Mouse (Mus musculus): ENCODE measurements around the gene Crisp2.
"Not testable (repeated sequence)": the region's sequence is repeated elsewhere in the genome, so short reads cannot be mapped to it uniquely, and the experiment has no call there.

Gene Crisp2

GRCm38 (mm10) chr17:40806953-40807572 lies at the start of gene Crisp2:
Gene Crisp2, minus strand, starts transcription at chr17:40807003.
- no peak for DNase-seq (ENCODE audit: low spot score in 2 of 2)

- no peak for DNase-seq (ENCODE audit: low spot score in 2 of 2)
These were observed 48.3 kb upstream of the Crisp2 start for GRCm38 (mm10) chr17:40855065-40855464.

DNA sequence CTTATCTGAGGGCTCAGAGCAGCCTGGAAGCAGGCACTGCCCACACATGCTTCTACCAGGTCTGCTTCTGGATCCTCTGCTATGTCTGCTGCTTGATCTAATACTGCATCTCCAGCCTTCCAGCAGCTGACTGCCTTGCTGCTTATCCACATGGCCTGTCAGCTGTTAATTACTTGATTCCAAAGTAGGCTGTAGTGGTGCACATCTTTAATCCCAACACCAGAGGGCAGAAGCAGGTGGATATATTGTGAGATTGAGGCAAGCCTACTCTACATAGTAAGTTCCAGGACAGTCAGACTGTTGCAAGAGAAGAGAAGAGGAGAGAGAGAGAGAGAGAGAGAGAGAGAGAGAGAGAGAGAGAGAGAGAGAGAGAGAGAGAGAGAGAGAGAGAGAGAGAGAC lies 30.5 kb upstream of the Crisp2 start:
- peak; percentile 16 to 19 for DNase-seq (ENCODE audit: low spot score in 2 of 2)

DNA sequence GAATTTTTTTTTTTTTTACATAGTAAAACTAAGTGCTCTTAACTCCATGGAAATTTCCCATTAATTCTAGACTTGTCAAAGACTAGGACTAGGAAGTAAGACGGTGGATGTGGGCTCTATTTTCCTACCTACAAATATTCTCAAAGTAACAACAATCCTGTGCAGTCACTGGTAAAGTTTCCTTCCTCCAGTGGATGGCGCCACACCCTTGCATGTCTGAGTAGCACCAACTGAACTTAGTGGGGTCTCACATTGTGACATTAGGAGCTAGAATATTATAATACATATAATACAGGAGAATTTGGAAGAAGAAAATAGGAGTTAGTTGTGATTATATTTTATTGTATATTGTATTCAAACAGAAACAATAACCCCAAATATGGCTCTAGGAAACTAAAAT lies 25.1 kb upstream of the Crisp2 start:
- no peak for DNase-seq (ENCODE audit: low spot score in 2 of 2)

GRCm38 (mm10) chr17:40824549-40824948 lies 17.7 kb upstream of the Crisp2 start:
- peak in 1 of 2 experiments; percentile 23 for DNase-seq (ENCODE audit: low spot score in 2 of 2)

DNA sequence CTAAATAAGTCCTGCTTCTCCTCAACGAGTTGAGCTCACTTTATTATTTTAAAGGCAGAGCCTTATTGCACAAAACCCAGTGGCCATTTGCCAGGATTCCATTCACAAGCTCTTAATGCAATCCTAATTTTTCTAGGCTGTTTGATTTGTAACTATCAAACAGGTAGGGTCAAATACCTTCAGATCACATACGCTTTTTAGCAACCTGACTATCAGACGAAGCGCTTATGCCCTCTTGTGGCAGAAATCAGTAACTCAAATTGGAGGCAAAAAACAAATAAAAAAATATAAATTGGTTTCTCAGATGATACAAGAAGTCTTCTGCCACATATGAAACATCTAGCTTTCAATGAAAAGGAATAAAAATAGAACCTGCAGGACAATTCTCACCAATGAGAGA lies 17.0 kb upstream of the Crisp2 start:
- DNase-seq (ENCODE audit: low spot score in 2 of 2), result peak in 1 of 2 experiments; percentile 16

DNA sequence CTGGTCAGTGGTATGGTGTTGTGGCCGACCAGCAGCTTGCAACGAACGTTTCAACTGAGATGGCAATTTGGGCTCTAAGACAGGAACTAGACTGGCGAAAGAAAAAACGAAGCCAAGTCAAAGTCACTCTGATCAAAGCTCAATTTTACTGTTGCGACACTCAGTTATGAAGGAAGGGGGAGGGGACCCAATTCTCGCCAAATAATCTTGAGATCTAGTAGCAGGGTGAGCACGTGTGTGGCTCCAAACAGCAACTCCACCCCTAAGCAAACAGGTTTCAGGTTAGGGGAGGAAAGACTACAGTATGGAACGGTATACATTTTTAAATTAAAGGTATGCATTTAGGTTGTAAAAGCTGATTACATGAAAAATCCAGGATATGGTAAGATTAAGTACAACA lies 14.7 kb upstream of the Crisp2 start:
- DNase-seq (ENCODE audit: low spot score in 2 of 2), result no peak

- DNase-seq (ENCODE audit: low spot score in 2 of 2), result no peak
These were observed 10.6 kb upstream of the Crisp2 start for GRCm38 (mm10) chr17:40817340-40817943.

DNA sequence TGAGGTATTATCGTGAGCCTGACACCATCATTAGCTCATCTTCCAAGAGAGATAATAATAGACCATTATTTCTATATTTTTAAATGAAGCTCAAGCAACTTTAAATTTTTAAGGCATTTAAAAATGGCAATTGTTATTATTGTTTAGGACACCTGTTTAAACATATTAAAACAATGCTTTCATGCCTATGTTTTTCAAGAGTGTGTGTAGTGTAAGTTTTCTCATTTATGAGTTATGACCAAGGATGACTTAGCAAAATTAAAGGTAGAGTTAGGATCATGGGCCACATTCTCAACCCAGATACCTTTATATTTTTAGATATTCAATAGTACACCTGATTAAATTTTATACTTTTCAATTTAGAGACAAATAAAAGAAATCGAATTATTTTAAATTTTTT lies 5.5 kb upstream of the Crisp2 start:
- no peak for DNase-seq (ENCODE audit: low spot score in 2 of 2)

DNA sequence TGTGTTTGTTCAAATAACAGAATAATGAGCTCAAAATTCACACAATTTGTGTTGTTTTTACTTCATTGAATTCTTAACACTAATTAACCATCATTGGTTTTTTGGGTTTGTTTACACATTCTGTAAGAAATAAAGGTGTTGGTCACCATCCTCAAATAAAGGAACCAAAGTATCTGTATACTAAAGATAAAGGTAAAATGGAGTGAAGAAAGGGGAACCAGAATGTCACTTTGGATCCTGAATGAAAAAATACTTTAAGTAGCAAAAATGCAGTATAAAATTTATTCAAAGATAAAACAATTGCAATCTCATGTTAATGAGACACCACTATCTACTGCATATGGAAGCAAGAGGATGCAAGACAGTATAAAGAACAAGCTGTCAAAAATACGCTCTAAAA lies 4.8 kb upstream of the Crisp2 start:
- DNase-seq (ENCODE audit: low spot score in 2 of 2), result no peak

DNA sequence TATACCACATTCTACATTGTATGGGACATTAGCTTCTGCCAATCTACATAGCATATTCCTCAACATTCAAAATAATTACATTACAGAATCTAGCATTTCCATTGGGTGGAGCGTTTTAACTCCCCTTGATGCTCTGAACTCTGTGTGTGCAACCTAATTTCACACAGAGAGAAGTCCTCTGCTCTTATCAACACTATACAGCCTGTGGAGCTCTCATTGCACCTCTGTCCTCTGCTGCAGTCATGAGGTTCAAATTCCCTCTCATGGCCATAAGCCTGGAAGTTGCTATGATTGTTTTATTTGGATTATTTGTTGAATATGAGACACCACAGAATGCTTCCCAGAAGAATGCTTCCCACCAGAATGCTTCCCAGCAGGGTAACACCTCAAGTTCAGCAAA lies 4.1 kb upstream of the Crisp2 start, which contains the start of gene Rhag:
Rhag (plus strand) TSS at position 193 of the 400 bp plus-strand sequence.
- no peak for DNase-seq (ENCODE audit: low spot score in 2 of 2)

DNA sequence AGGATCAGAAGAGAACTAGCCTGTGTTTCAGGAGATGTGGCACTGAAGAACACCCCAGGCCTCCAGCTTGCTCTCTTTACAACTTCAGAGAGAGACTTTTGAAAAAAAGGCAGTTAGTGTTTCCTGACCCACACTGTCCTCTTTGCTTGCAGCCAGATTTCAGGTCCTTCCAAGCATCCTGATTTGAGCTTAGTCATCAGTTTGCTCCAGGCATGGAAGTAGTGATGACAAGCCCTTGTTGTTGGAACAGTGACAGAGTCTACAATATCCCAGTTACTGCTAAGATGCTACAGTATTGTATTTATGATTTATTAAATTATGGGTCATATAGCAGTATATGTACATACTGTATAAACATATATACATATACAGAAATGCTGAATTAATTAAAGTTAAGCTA lies 1.3 kb upstream of the Crisp2 start:
- DNase-seq (ENCODE audit: low spot score in 2 of 2), result no peak

DNA sequence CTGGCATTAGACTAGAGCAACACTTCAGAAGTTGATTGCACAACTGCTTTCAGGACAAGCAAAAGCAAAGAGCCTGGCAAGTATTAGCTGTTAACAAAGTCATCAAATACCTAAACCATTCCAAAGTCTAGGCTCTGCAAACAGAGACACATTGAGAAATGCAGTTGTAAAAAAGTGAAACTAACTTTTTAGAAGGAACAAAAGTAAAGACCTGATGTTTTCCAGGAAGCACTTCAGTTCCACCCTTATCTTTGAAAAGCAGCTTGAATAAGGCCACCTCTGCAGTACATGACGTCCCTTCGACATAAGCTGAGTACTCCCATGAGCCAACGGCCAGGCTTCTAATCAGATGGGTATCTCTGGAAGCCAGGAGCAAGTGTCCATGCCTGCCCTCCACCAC lies 253 bp downstream of the Crisp2 start:
- DNase-seq (ENCODE audit: low spot score in 2 of 2), result no peak

DNA sequence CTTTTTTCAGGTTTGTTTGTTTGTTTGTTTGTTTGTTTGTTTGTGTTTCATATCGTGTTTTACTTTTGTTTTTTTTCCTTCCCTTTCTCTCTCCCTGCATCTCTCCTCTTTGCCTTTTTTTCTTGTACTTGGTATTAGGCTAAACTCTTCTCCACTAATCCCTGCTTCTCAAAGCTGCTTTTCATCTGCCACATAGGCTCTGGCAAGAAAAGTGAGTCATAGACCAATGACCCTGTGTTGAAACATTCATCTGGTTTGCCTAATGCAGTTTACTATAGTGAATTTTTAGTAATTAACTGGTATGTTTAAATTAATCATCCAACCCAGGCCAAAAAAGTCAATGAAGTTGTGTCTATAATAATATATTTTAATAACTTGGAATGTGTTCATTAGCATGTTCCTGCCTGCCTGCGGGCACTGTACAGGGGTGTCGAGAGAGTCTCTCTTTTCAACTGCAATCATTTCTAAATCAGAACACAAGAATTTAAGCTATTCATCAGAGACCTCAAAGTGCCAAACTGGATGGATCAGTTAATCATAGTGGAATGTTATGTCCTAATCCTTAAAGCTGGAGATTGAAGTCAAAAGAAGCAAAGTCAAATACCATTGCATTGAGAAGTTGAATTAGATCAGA lies 4.0 kb downstream of the Crisp2 start:
- DNase-seq (ENCODE audit: low spot score in 2 of 2), result no peak

DNA sequence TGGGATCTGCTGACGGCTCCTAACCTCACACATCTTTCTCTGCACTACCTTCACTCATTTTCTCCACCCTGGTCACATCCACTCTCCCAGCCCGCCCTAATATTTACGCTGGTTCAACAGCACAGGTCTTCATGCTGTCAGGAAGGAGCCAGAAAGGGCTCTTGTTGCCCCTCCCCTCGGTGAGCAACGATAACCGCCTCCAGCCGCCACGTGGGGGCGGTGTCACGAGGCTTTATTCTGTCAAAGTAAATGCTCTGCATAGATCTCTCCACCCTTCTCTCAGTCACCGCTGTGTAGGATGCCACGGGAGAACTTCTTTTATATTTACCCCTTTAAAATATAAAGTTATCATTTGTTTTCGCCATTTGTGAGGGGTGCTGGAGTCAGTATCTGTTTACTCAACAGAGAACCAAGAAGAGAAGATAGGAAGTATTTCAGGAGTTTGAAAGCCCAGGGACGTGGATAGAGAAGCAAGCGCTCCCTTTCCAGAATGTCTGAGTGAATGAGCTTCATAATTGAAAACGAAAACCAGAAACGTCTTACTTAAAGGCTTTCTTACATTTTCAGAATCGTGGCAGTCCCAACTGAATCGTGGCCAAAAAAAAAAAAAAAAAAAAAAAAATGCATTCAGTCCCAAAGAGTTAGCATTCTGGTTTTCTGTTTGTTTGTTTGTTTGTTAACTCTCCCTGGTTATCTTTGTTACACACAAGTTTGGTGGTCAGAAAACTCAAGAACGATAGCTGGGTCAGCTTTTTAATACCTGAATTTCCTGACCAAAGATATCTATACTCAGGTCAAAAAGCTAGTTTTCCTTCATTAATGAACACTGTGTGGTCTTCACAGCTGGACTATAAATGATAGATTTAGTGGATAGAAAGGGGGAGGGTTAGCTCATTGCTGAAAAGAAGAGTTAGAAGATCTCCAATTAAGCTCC lies 12.6 kb downstream of the Crisp2 start:
- DNase-seq (ENCODE audit: low spot score in 2 of 2), result no peak

GRCm38 (mm10) chr17:40789877-40790276 lies 16.9 kb downstream of the Crisp2 start:
- DNase-seq (ENCODE audit: low spot score in 2 of 2), result no peak

- DNase-seq (ENCODE audit: low spot score in 2 of 2), result no peak
These were observed 39.7 kb downstream of the Crisp2 start for GRCm38 (mm10) chr17:40767120-40767519.

DNA sequence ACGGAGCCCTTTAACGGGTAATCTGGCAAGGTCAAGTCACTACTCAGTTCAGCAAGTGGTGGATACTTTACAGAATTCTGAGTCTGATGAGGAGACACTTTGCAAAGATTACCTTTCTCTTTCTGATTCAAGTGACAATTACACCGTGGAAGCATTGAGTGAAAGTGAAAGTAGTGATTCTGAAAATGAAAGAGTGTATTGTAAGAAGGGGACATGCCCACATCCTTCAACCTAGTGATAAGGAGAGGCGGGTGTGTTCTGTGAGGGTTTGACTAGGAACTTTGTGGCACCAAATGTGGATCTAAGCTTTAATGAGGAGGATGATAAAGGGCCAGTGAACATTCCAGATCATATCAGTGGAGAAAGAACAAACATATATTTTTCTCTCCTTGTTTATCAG lies 43.1 kb downstream of the Crisp2 start:
- DNase-seq (ENCODE audit: low spot score in 2 of 2), result no peak

DNA sequence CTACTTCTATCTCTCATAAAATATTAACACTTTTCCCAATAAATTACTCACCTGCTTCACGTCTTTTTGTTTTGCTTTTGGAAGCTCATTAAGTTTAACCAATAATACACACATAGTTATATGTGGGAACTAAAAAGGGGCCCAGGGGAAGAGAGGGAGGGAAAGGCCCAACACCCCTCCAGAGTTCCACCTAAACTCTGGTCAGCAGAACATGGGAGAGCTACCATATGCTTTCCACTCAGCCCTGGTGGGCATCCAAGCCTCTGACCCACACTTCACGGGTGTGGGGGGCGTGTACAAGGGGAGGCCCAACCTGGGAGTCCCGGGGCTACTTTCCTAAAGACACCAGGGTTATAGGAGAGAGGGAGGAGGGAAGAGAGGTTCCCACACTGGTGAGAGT lies 75.1 kb downstream of the Crisp2 start:
- DNase-seq (ENCODE audit: low spot score in 2 of 2), result no peak

GRCm38 (mm10) chr17:40731296-40731695 lies 75.5 kb downstream of the Crisp2 start:
- DNase-seq (ENCODE audit: low spot score in 2 of 2), result no peak

DNA sequence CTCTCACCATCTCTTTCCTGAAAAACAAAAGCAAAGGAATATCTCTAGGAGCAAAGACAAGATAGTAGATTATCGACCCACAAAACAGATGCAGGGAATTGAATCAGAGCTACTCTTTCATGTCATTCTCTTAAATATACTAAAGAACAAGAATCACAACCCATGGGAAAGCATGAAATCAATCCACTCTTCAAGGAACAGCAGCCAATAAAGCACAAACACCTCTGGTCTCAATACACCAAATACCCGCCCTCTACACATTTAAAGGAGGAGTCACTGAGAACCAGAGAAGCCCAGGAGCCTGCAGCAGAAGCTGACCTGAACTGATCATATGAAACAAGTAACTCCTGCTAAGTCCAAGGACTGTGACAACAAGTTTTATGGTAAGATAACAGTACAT lies 80.0 kb downstream of the Crisp2 start, which contains the start of gene Esp1:
Esp1 (plus strand) TSS at position 301 of the 400 bp plus-strand sequence.
- no peak for DNase-seq (ENCODE audit: low spot score in 2 of 2)

DNA sequence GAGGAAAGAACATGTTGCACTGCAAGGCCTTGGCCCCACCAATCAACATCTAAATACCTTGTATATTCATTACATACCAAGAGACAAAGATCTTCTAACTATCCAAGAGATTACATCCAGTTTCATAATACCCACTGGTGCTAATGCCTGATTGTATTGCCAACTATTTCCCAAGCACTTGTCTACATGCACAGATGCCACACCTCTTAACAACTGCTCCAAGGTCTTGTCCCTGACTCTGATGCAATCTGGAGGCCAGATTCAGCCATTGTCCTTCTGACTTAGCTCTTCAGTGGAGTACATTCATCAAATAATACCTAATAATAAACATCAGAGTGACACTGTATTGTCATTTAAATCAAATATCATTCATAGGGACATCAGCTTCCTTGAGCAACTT lies 89.7 kb downstream of the Crisp2 start:
- DNase-seq (ENCODE audit: low spot score in 2 of 2), result not testable (repeated sequence)

All from right cerebral cortex, postnatal 10 days (tissue).